Mouse (Mus musculus) c-Kit-positive CD71-positive TER-119-positive erythroid progenitor cells, embryonic 14.5 days (primary cell): Measurements from ENCODE around the gene Olfr1395.
A peak's percentile ranks its signal among the peaks of the same experiment; 100 is the strongest.

Experiments used
- DNase-seq: peaks from one replicate; pipeline ENCODE4 v3.0.0-alpha.2; 2013; ENCODE audit warnings: low spot score

The Olfr1395 gene

DNA sequence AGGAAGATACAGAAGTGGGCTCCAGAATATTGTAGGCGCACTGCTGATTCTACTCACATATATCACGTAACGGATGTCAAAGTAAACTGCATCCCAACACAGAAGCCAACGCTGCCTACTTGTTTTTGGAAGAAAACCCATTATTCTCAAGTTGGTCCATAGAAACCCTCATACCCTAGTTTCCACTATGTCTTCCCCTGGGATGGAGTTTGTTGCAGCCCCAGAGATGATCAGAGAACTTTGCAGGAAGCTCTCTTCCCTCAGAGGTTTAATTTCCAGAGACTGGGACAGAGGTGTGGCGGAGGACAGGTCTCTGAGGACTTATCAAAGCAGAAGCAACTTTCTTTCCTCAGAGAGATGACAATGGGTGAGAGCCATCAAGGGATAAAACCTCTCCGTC lies at the start of gene Olfr1395:
Gene Olfr1395 (plus strand): TSS at position 301 of the 400 bp plus-strand sequence.
- DNase-seq = no peak

DNA sequence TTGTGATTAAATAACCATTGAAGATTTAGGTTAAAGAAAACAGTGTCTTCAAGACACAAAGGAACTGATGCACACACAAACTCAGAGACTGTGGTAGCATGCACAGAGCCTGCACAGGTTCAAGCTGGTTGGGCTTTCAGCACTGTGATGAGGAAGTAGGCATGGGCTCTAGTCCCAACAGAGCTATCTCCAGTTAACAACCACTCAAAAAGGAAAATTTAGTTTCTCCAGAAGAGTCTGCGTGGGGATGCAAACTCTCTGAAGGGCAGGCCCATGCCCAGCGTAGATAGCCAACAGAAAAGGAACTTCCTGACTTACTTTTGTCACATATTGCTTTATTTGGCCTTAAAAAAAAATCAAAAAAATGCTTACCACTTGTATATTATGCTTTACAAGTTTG lies 49.3 kb upstream of the Olfr1395 start:
- DNase-seq = no peak

DNA sequence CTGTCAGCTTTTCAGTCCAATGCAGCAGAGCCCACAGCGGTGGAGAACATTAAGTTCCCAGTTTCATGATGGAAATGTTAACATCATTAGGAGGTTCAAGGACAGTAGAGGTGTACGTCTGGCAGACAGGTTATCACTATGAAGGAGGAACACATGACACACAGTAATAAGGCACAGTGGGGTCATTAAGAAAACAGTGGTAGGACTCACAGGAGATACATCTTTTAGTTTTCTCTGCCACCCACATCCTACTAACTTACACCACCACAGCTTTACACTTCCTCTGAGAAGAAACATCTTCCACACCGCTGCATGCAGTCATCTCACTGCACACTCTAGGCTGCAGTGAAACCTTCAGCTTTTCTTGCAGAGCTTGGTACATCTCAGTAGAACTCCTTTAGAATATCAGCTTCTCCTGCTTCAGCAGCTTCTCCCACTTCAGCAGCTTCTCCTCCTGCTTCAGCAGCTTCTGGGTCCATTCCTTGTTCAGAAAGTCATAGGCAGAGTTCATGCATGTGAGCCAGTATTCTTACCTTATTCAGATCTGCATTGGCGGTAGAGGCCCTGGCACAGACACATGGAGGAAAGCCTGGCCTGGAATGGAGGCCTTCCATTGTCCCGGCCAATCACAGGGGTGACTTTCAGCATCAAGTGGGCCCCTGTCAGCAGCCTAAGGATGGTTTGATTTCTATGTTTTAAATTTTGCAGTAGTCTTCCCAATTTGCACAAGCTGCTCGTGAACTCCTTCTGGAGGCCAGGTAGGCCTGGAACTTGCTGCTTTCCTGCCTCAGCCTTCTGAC lies 48.0 kb upstream of the Olfr1395 start:
- DNase-seq = no peak

DNA sequence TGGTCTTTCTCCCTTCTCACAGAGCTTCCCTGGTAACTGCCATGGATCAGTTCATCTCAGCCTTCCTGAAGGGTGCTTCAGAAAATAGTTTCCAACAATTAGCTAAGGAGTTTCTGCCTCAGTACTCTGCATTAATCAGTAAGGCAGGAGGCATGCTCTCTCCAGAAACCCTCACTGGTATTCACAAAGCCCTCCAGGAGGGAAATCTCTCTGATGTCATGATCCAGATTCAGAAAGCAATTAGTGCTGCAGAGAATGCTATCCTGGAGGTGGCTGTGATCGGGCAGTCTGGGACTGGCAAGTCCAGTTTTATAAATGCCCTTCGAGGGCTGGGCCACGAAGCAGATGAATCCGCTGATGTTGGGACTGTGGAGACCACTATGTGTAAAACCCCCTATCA lies 46.7 kb upstream of the Olfr1395 start:
- DNase-seq = no peak

DNA sequence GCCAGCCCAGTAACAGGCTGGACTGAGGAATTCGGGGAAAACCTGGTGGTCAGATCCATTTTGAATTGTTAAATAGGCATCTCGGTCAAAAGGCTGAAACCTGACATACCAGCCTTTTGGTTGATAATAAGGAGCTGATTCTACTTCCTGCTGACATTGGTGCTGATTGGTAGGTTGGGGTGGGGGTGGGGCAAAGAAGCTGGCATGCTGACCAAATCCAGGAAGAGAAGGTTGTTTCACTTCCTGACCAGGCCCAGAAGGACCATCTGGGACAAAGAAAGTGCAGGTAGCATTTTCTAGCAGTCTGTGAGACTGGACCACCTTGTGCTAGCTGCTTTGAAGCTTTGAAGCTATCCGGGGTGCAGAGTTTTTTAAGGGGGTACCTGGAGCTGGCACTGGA lies 41.7 kb upstream of the Olfr1395 start:
- DNase-seq = no peak

DNA sequence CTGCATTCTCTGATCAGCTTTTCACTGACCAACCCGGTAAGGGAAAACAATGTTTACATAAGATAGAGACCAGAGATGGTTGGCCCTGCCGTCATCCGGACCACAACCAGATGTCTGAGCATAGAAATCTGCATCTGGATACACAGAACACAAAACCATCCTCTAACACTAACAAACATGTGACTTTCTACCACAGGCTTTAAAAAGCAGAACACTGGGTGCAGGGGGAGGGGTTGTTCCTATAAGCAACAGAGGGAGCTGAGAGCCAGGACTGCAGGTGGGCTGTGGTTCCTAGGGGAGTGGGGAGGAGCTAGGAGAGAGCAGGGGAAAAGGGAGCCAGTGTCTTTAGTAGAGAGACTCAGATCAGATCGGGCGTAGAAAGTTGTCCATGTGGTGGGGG lies 40.6 kb upstream of the Olfr1395 start:
- DNase-seq = no peak

DNA sequence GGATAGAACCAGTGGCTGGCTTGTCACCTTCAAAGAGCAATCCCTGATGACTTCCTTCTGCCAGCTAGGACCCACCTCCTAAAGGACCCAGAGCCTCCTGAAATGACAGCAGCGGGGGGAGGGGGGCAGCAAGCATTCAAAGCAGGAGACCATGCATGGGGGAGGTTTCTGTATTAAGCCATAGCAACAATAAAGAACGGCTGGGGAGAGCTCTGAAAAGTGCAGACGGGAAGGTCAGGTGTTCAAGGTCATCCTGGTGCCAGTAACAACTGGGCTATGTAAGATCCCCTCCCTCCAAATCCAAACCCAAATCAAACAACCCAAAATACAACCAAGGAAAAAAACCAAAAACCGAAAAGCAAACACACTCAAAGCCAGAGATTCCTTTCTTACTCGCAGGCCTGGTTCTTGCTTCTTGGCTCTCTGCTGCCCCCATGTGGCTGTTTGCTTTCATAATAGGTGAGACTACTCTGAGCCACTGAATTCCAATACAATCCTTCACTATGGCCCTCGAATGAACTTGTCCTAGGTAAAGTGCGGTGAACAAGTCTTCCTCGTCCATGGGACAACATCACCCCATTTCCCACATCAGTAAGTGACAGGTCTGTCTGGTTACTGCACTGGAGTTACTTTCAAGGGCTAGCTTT lies 38.9 kb upstream of the Olfr1395 start:
- peak; percentile 89 for DNase-seq

DNA sequence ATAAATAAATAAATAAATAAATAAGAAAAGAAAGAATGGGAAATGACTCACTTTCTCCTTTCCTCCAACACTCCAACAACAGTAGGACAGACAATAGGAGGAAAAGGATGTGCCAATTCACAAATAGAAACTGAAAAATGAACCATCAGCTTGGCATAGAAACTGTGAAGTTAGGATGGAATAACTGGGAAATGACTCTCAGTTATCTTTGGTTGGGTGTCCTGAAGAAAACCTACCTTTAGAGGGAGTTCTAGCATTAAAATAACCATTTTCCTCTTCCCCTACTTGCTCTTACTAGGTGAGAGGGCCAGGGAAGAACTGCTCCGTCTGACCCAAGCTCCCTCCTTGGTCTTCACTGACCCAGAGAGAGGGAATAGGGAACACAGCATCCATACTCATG lies 36.3 kb upstream of the Olfr1395 start:
- DNase-seq = no peak

DNA sequence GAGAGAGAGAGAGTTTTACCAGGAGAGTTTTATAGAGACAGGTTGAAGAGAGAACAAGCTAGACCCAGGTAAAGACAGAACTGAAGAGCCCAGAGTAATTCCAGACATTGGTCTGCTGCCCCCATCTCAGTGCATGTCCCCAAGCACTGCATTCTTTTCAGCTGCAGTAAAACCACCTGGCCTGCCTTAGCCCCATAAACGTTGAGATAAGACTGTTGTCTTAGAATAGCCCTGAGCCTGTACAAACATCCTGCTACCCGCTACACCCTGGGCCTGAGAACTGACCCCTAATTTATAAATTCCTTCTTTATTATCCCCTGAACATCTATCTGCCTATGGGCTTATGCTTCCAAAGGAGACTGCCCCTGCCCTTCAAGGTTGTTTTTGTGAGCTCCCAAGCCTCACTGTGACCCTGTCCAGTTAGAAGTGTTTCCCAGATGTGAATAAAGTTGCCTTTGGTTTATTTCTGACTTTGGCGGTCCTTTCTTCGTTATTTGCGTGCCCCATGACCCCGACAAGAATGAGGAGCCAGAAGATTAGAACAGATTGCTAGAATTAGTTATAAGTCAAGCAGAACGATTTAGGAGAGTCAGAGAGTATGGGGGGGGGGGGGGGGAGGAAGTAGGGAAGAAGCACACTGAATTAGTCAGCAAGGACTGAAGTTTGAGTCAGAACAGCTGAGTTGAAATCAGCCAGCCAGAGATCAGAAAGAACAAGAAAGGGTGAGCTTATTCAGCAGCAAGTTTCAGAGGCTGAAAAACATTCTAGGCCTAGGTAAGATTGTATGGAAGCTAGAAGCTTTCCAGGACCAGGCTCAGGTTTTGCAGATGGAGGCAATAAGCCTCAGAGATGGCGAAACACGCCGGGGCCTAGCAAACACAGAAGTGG lies 34.2 kb upstream of the Olfr1395 start:
- no peak for DNase-seq

DNA sequence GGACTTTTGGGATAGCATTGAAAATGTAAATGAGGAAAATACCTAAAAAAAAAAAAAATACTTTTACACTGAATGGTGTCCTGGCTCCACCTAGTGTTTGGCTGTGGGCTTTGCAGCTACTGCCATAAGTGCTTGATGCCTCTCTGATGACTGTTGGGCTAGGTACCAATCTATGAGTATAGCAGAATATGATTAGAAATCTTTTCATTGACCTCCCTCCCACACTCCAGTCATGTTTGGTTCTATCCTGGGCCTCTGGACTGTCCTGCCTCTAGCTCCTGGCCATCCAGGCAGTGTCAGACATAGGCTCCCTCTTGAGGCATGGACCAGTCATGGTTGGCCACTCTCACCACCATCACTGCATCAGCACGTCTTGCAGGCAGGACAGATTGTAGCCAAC lies 33.2 kb upstream of the Olfr1395 start:
- no peak for DNase-seq

DNA sequence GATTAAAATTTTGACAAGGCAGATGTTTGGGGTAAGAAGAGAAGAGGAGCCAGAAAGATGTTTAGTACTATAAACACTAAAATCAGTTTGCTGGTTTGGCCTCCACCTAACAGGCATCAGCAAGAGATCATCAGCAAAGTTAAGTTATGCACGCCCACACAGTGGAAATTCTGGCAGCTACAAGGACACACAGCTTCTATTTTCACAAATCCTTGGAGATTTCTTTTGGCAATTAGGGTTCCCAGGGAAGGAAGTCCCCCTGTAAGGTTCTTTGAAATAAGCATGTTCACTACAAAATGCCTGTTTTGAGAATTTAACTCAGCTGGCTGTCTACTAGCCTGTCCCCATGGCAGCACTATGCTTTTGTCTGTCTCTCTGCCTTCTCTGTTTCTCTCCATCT lies 31.1 kb upstream of the Olfr1395 start:
- DNase-seq = no peak

DNA sequence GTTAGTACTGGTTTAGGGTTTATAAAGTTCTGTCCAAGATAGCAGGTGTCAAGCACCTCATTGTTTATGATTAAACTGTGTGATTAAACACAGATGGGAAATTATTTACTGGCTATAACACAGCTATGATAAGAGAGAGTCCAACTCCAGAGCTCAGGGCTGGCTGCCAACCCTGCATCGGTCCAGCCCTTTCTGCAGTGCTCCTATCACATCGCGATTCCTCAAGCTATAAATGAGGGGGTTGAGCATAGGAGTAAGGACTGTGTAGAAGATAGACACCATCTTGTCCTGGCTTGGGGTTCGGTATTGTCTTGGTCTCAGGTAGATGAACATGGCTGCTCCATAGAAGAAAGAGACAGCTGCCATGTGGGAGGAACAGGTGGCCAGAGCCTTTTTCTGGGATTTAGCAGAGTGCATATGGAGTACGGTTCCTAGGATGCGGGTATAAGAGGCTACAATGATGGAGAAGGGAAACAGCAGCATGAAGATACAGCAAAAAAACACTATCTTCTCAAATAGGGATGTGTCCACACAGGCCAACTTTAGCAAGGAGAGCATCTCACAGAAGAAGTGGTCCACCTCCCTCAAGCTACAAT lies 29.4 kb upstream of the Olfr1395 start:
- DNase-seq = no peak

DNA sequence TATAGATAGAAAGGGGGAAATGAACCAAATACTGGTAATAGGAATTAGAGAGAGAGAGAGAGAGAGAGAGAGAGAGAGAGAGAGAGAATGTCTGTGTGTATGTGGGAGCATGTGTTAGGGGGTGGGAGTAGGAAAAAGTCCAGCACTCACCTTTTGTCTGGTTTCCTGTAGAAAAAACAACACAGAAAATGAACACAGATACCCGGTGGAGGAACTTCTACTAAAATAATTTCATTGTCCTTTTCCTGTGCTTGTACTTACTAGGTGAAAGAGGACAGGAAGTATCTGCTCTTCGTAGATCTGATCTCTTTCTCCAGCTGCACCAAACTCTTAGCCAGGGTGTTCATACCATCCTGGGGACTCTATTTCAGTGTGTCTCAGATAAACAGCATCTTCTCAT lies 27.9 kb upstream of the Olfr1395 start:
- no peak for DNase-seq

DNA sequence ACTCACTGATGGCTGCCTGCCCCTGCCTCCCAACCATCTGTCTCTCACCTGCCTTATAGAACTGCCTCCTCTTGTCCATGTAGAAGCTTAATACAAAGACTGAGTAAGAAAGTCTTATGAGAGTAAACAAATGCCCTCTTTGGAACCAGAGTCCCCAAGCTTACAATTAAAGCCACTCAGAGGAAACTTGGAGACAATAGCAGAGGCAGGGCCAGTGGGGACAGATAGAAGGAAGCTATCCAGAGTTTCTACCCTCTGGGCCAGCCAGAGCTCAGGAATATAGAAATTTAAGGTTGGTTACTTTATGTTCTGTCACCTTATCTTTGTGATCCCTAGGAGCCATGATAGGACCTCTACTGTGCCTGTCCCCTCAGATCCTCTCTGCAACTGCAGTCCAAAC lies 27.3 kb upstream of the Olfr1395 start, which contains the start of gene Olfr1396:
Gene Olfr1396 (minus strand): TSS at position 101 of the 400 bp plus-strand sequence.
- no peak for DNase-seq

DNA sequence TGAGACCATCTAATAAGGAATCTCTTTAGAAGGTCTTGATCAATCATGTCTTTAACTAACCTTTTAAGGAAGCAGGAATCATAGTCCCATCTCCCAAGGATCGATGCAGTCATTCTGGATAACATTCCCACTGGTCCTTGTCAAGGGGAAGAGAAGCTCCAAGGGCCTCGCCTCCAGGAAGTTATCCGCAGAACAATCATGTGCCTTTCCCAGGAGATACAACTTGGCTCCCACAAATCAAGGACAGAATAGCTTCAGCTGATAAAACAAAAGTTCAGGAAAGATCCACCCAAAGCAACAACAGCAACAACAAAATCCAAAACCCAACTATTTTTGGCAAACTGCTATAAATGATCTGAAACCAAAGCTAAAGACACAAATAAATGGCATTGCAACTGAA lies 22.4 kb upstream of the Olfr1395 start:
- DNase-seq = no peak

DNA sequence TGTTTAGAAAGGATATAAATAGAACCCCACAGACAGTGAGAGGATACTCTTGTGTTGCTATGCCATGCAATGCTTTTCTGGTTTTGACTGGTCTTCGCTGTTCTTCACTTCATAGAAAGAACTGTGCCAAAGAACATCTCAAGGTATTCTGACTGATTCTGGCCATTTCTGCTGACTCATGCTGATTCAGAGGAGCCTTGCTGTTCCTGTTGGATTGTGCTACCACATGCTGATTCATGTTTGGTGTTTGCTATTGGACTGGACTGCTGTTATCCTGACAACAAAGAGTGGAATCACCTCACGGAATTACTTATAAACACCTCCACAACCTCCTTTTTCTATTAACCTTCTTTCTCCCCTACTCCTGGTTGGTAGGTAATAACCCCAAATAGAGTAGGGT lies 17.9 kb upstream of the Olfr1395 start:
- peak; percentile 33 for DNase-seq

DNA sequence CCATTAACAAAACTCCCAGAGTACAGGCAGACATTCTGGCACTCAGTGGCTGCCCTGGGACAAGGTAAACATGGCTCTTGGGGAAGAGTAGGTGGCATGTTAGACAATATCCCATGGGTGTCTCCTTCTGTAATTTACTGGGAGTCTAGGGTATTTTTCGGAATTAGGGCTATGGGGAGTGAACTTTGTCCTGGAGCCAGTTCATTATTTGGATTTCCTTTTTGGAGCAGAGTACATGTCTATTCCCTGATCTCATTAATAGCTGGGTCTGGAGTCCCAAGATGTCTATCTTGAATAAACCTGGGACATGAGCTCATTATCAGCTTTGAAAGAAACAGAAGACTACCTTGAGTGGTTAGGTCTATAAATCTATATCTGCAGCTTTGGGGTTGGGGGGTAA lies 12.0 kb downstream of the Olfr1395 start, which contains the start of gene Olfr1394:
Gene Olfr1394 (plus strand): TSS at position 301 of the 400 bp plus-strand sequence.
- no peak for DNase-seq

DNA sequence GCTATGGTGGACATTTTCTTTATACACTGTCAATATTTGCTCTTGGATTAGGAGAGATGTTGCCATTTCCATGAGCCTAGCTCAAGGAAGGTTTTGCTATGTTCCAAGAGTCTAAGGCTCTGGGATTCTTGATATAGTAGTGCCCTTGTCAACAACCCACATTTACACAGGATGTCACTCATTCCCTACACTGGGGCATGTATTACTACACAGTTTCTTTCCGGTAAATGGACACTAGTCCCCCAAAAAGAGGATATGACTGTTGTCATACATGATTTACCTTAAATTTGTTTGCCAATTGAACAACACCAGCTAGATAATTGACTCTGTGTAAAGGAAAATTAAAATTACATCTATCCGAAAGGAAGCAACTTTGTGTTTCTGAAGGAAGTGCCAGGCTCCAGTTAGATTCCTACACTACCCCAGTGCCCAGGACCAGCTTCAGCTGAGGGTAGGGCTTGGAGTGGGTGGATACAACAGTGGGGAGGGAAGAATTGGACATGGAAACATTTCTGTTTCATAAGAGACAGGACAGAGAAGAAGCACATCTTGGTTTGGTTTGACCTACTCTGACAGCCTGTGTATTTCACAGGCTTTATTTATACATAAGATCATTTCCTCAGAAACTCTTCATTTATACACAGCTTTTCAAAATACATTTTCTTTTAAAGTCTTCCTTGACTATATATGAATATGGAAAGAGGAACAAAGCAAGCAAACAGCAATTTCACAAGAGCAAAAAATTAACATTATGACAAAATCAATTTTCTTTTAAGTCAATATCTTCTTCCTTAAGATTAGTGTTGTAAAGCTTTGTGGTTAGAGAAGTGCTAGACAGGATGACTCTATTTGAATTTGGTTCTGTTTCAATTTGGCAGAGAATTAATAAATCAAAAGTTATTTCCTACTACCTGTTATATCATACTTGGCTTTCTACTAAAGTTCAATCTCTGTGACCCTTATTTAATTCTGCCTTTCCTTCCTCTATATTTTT lies 15.0 kb downstream of the Olfr1395 start:
- no peak for DNase-seq

DNA sequence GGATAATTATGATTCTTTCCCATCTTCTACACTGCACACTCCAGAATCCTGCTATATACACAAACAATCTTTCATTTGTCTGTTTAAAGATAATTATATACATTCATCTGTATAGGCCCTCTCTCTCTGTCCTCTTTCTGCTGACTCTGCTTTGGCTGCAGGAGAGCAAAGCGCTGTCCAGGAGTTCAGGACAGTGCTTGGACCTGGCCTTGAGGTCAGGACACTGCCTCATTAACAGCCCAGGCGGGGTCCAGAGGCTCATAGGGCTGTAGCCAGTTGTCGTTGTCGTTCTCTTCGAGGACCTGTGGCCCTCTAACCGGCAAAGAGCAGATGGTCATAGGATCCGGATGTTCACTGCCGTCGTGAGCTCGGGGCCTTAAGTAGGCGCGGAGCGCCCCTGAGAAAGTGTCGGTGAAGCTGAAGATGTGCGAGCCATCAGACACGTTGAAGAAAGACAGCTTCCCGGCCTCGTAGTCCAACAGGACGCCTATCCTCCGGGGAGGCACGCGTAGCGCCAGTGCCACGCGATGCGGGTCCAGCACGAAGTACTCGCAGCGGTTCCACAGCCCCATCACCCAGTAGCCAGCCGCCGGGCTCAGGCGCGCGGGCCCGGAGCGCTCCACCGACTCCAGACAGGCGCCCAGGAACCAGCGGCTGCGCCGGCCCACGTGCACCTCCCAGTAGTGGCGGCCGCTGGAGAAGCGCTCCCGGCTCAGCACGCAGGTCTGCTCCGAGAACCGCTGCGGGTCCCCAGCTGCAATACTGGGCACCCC lies 27.0 kb downstream of the Olfr1395 start:
- no peak for DNase-seq

DNA sequence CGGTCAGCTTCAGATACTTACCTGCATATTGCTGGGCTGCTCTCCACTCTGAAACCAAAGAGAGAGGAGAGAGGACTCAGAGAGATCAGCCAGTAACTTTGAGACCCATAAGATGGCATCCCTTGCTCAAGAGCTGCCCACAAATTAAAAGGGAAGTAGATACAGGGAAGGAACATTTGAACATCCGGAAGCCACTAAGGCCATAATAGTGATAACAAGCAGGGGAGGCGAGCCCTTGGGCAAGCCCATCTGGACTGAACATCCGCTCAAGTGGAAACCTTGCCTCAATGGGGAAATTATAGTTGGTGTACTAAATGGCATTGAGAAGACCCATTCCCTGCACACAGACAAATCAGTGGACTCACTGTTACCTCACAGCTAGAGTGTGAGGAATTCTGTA lies 28.5 kb downstream of the Olfr1395 start:
- DNase-seq = no peak
